Mouse (Mus musculus) stomach, embryonic 15.5 days (tissue): ENCODE measurements around the gene Bzw1. TPM values are rescaled to one million over a fixed set of nuclear protein-coding genes. Genes with fewer than 3 reads are reported as not detected.

Experiments used
- ATAC-seq: fragments of 200-750 bp; cut with Nextera tagmentation; 2 replicates; pipeline ENCODE4 v1.8.0; 2017; ENCODE audit warnings: low read depth, moderate number of reproducible peaks, moderate TSS enrichment; ENCODE audit not compliant: insufficient read depth, low FRiP score
- H3K27ac ChIP-seq: fragments of 300-500 bp; sonication (generic); 2 replicates; pipeline ENCODE4 v1.5.1; 2015; ENCODE audit warnings: mild to moderate bottlenecking, inconsistent platforms
- H3K27me3 ChIP-seq: fragments of 300-500 bp; sonication (generic); replicated peaks from 2 replicates; pipeline ENCODE4 v1.6.1; 2015; ENCODE audit warnings: inconsistent platforms
- H3K36me3 ChIP-seq: fragments of 300-500 bp; sonication (generic); 2 replicates; pipeline ENCODE4 v1.6.1; 2015; ENCODE audit warnings: inconsistent platforms
- H3K4me1 ChIP-seq: fragments of 300-500 bp; sonication (generic); 2 replicates; pipeline ENCODE4 v1.6.1; 2015; ENCODE audit warnings: inconsistent platforms
- H3K4me2 ChIP-seq: fragments of 300-500 bp; sonication (generic); 2 replicates; pipeline ENCODE4 v1.6.1; 2015; ENCODE audit warnings: mild to moderate bottlenecking, inconsistent platforms
- H3K4me3 ChIP-seq: fragments of 300-500 bp; sonication (generic); replicated peaks from 2 replicates; pipeline ENCODE4 v1.5.1; 2015; ENCODE audit warnings: inconsistent platforms
- H3K9ac ChIP-seq: fragments of 300-500 bp; sonication (generic); 2 replicates; pipeline ENCODE4 v1.6.1; 2015; ENCODE audit warnings: inconsistent platforms
- H3K9me3 ChIP-seq: fragments of 300-500 bp; sonication (generic); 2 replicates; pipeline ENCODE4 v1.6.1; 2016; ENCODE audit warnings: inconsistent platforms
- WGBS: fragments of 180-500 bp; shearing (Covaris S2); methylation state at CpG from one replicate; pipeline ENCODE4 v1.1.7; 2015; 5-methylcytosine and 5-hydroxymethylcytosine counted together
- polyA plus RNA-seq: library from polyadenylated mRNA; unstranded; fragments of >200 nt; fragmentation: Nextera tagmentation; extraction: Ambion mirVana; gene quantifications from 2 replicates; pipeline ENCODE4 v1.2.1, GENCODE M21; 2015

The Bzw1 gene
- polyA plus RNA-seq, 1 experiment from 2014 or later, result 293 TPM

- 93% methylated on average over 5 of the region's 5 CpGs for WGBS
- Histone ChIP-seq H3K36me3 (peaks cover 43% of the 10 kb centered on the region), H3K4me1 (no peaks in the 10 kb centered on the region), H3K27ac (no peak overlapping the region), H3K27me3 (no peaks in the 10 kb centered on the region), H3K9ac (no peak overlapping the region), H3K4me2 (no peak overlapping the region), H3K4me3 (no peak overlapping the region), H3K9me3 (no peaks in the 10 kb centered on the region)
- no peak for ATAC-seq
These were observed 11.0 kb downstream of the Bzw1 start for GRCm38 (mm10) chr1:58403745-58404144.

- H3K9me3 ChIP-seq, result no peaks in the 10 kb centered on the region
- WGBS, result 95% methylated on average over 7 of the region's 7 CpGs
- H3K4me1 ChIP-seq, result no peaks in the 10 kb centered on the region
- H3K27ac ChIP-seq, result no peak overlapping the region
- H3K36me3 ChIP-seq, result peaks cover 40% of the 10 kb centered on the region
- no peak overlapping the region for H3K9ac ChIP-seq
- no peak overlapping the region for H3K4me3 ChIP-seq
- H3K4me2 ChIP-seq, result no peak overlapping the region
- ATAC-seq, result no peak
- no peaks in the 10 kb centered on the region for H3K27me3 ChIP-seq
These were observed 14.6 kb downstream of the Bzw1 start for GRCm38 (mm10) chr1:58407321-58407720.

- Histone ChIP-seq H3K4me2 (no peak overlapping the region), H3K27me3 (no peaks in the 10 kb centered on the region), H3K4me1 (no peaks in the 10 kb centered on the region), H3K27ac (no peak overlapping the region), H3K36me3 (peaks cover 37% of the 10 kb centered on the region), H3K9ac (no peak overlapping the region), H3K9me3 (no peaks in the 10 kb centered on the region), H3K4me3 (no peak overlapping the region)
- WGBS, result 83% methylated on average over 6 of the region's 6 CpGs
- ATAC-seq, result no peak
These were observed 15.4 kb downstream of the Bzw1 start for GRCm38 (mm10) chr1:58408141-58408540.

- Histone ChIP-seq H3K4me2 (no peak overlapping the region), H3K27me3 (no peaks in the 10 kb centered on the region), H3K4me1 (no peaks in the 10 kb centered on the region), H3K9ac (no peak overlapping the region), H3K27ac (no peak overlapping the region), H3K36me3 (peaks cover 43% of the 10 kb centered on the region), H3K4me3 (no peak overlapping the region), H3K9me3 (no peaks in the 10 kb centered on the region)
- 81% methylated on average over 5 of the region's 5 CpGs for WGBS
- ATAC-seq, result no peak
These were observed 17.0 kb downstream of the Bzw1 start for GRCm38 (mm10) chr1:58409553-58410197.

- no peak overlapping the region for H3K9ac ChIP-seq
- no peak overlapping the region for H3K27ac ChIP-seq
- no peaks in the 10 kb centered on the region for H3K9me3 ChIP-seq
- no peaks in the 10 kb centered on the region for H3K27me3 ChIP-seq
- H3K4me1 ChIP-seq, result no peaks in the 10 kb centered on the region
- H3K36me3 ChIP-seq, result peaks cover 48% of the 10 kb centered on the region
- H3K4me2 ChIP-seq, result no peak overlapping the region
- ATAC-seq, result no peak
- H3K4me3 ChIP-seq, result no peak overlapping the region
- WGBS, result 79% methylated on average over 3 of the region's 3 CpGs
These were observed 17.5 kb downstream of the Bzw1 start for GRCm38 (mm10) chr1:58410198-58410588.

GRCm38 (mm10) chr1:58410776-58411175 is 18.1 kb downstream of the Bzw1 start:
- Histone ChIP-seq H3K4me2 (no peak overlapping the region), H3K27me3 (no peaks in the 10 kb centered on the region), H3K36me3 (peaks cover 50% of the 10 kb centered on the region), H3K27ac (no peak overlapping the region), H3K9me3 (no peaks in the 10 kb centered on the region), H3K9ac (no peak overlapping the region), H3K4me3 (no peak overlapping the region), H3K4me1 (no peaks in the 10 kb centered on the region)
- no peak for ATAC-seq
- WGBS, result 91% methylated on average over 7 of the region's 7 CpGs

- Histone ChIP-seq H3K9me3 (no peaks in the 10 kb centered on the region), H3K4me2 (no peak overlapping the region), H3K27ac (no peak overlapping the region), H3K4me3 (no peak overlapping the region), H3K4me1 (0 out of 2 replicates have a peak, but pooled peaks cover 2% of the 10 kb centered on the region), H3K9ac (no peak overlapping the region), H3K36me3 (peaks cover 71% of the 10 kb centered on the region), H3K27me3 (no peaks in the 10 kb centered on the region)
- no peak for ATAC-seq
- 19% methylated on average over 1 of the region's 1 CpGs for WGBS
These were observed 22.7 kb downstream of the Bzw1 start for GRCm38 (mm10) chr1:58415442-58415841.

- ATAC-seq, result no peak
- peaks cover 69% of the 10 kb centered on the region for H3K36me3 ChIP-seq
- WGBS, result 80% methylated on average over 2 of the region's 2 CpGs
These were observed 23.4 kb downstream of the Bzw1 start for GRCm38 (mm10) chr1:58416048-58416447.

GRCm38 (mm10) chr1:58420032-58420431 is 27.3 kb downstream of the Bzw1 start:
- Histone ChIP-seq H3K36me3 (peaks cover 43% of the 10 kb centered on the region), H3K9ac (no peak overlapping the region), H3K27ac (no peak overlapping the region), H3K27me3 (no peaks in the 10 kb centered on the region), H3K4me1 (peaks cover 14% of the 10 kb centered on the region), H3K4me3 (no peak overlapping the region), H3K9me3 (no peaks in the 10 kb centered on the region), H3K4me2 (no peak overlapping the region)
- ATAC-seq, result no peak
- 82% methylated on average over 10 of the region's 10 CpGs for WGBS

More at GRCm38 (mm10) chr1:58416048-58416447, 23.4 kb downstream of the Bzw1 start:
- peaks cover 5% of the 10 kb centered on the region; the same call in 1 of the 2 replicates for H3K4me1 ChIP-seq
- no peak overlapping the region for H3K4me3 ChIP-seq
- no peaks in the 10 kb centered on the region for H3K9me3 ChIP-seq
- H3K9ac ChIP-seq, result no peak overlapping the region
- no peak overlapping the region for H3K27ac ChIP-seq
- H3K4me2 ChIP-seq, result no peak overlapping the region
- H3K27me3 ChIP-seq, result no peaks in the 10 kb centered on the region

GRCm38 (mm10) chr1:58420961-58421360 is 28.3 kb downstream of the Bzw1 start:
- Histone ChIP-seq H3K9ac (no peak overlapping the region), H3K27me3 (no peaks in the 10 kb centered on the region), H3K36me3 (peaks cover 39% of the 10 kb centered on the region), H3K4me2 (peak overlapping the region; percentile 75), H3K4me1 (peaks cover 14% of the 10 kb centered on the region), H3K9me3 (no peaks in the 10 kb centered on the region), H3K27ac (no peak overlapping the region), H3K4me3 (no peak overlapping the region)
- ATAC-seq, result no peak
- 46% methylated on average over 7 of the region's 7 CpGs for WGBS

- H3K27me3 ChIP-seq, result no peaks in the 10 kb centered on the region
- H3K4me2 ChIP-seq, result peak overlapping the region; percentile 75
- H3K9me3 ChIP-seq, result no peaks in the 10 kb centered on the region
- H3K27ac ChIP-seq, result peak overlapping the region; percentile 98
- WGBS, result 5% methylated on average over 13 of the region's 13 CpGs
- peak; percentile 39; the same call in 1 of the 2 replicates for ATAC-seq
- H3K9ac ChIP-seq, result peak overlapping the region; percentile 100
- peaks cover 14% of the 10 kb centered on the region for H3K4me1 ChIP-seq
- peak overlapping the region; percentile 95 for H3K4me3 ChIP-seq
- peaks cover 28% of the 10 kb centered on the region for H3K36me3 ChIP-seq
These were observed 30.2 kb downstream of the Bzw1 start for GRCm38 (mm10) chr1:58422879-58423278.

- peaks cover 14% of the 10 kb centered on the region for H3K4me1 ChIP-seq
- H3K4me2 ChIP-seq, result peak within 1 kb of the TSS; percentile 75
- H3K27me3 ChIP-seq, result no peaks in the 10 kb centered on the region
- peak within 1 kb of the TSS; percentile 100 for H3K9ac ChIP-seq
- no peaks in the 10 kb centered on the region for H3K9me3 ChIP-seq
- H3K27ac ChIP-seq, result peak within 1 kb of the TSS; percentile 98
- ATAC-seq, result peak; percentile 93
- H3K36me3 ChIP-seq, result peaks cover 21% of the 10 kb centered on the region
- WGBS, result under 1% methylated on average over 79 of the region's 79 CpGs
- peak within 1 kb of the TSS; percentile 95 for H3K4me3 ChIP-seq
These were observed 30.9 kb downstream of the Bzw1 start, which contains the start of gene Clk1 for GRCm38 (mm10) chr1:58423371-58424248. TSS of gene Clk1 (minus strand) at chr1:58424066.
